Mouse (Mus musculus) neural tube, embryonic 15.5 days (tissue): Measurements from ENCODE around the gene Yars. TPM values are rescaled to one million over a fixed set of nuclear protein-coding genes. Genes with fewer than 3 reads are reported as not detected.
A peak's percentile ranks its signal among the peaks of the same experiment; 100 is the strongest.

Experiments used
- ATAC-seq: fragments of 200-750 bp; cut with Nextera tagmentation; 2 replicates; pipeline ENCODE4 v1.8.0; 2017; ENCODE audit warnings: mild to moderate bottlenecking, moderate TSS enrichment, moderate library complexity; ENCODE audit not compliant: low FRiP score
- H3K27ac ChIP-seq: fragments of 300-500 bp; sonication (generic); replicated peaks from 2 replicates; pipeline ENCODE4 v1.5.1; 2015; ENCODE audit warnings: mild to moderate bottlenecking, inconsistent platforms
- H3K27me3 ChIP-seq: fragments of 300-500 bp; sonication (generic); replicated peaks from 2 replicates; pipeline ENCODE4 v1.6.1; 2015; ENCODE audit warnings: inconsistent platforms
- H3K36me3 ChIP-seq: fragments of 300-500 bp; sonication (generic); 2 replicates; pipeline ENCODE4 v1.6.1; 2015; ENCODE audit warnings: inconsistent platforms
- H3K4me1 ChIP-seq: fragments of 300-500 bp; sonication (generic); 2 replicates; pipeline ENCODE4 v1.6.1; 2015; ENCODE audit warnings: inconsistent platforms
- H3K4me2 ChIP-seq: fragments of 300-500 bp; sonication (generic); 2 replicates; pipeline ENCODE4 v1.6.1; 2015; ENCODE audit warnings: inconsistent platforms, mild to moderate bottlenecking, moderate library complexity
- H3K4me3 ChIP-seq: fragments of 300-500 bp; sonication (generic); replicated peaks from 2 replicates; pipeline ENCODE4 v1.5.1; 2015; ENCODE audit warnings: mild to moderate bottlenecking, inconsistent platforms
- H3K9ac ChIP-seq: fragments of 300-500 bp; sonication (generic); replicated peaks from 2 replicates; pipeline ENCODE4 v1.6.1; 2015; ENCODE audit warnings: mild to moderate bottlenecking, inconsistent platforms
- H3K9me3 ChIP-seq: fragments of 300-500 bp; sonication (generic); replicated peaks from 2 replicates; pipeline ENCODE4 v1.6.1; 2016; ENCODE audit warnings: inconsistent platforms
- WGBS: fragments of 180-500 bp; shearing (Covaris S2); methylation state at CpG from one replicate; pipeline ENCODE4 v1.1.7; 2015; ENCODE audit warnings: mixed read lengths; 5-methylcytosine and 5-hydroxymethylcytosine counted together
- polyA plus RNA-seq: library from polyadenylated mRNA; unstranded; fragments of >200 nt; fragmentation: Nextera tagmentation; extraction: Ambion mirVana; gene quantifications from 2 replicates; pipeline ENCODE4 v1.2.1, GENCODE M21; 2015

Gene Yars
- polyA plus RNA-seq: 109 and 111 TPM in 2 replicates

DNA sequence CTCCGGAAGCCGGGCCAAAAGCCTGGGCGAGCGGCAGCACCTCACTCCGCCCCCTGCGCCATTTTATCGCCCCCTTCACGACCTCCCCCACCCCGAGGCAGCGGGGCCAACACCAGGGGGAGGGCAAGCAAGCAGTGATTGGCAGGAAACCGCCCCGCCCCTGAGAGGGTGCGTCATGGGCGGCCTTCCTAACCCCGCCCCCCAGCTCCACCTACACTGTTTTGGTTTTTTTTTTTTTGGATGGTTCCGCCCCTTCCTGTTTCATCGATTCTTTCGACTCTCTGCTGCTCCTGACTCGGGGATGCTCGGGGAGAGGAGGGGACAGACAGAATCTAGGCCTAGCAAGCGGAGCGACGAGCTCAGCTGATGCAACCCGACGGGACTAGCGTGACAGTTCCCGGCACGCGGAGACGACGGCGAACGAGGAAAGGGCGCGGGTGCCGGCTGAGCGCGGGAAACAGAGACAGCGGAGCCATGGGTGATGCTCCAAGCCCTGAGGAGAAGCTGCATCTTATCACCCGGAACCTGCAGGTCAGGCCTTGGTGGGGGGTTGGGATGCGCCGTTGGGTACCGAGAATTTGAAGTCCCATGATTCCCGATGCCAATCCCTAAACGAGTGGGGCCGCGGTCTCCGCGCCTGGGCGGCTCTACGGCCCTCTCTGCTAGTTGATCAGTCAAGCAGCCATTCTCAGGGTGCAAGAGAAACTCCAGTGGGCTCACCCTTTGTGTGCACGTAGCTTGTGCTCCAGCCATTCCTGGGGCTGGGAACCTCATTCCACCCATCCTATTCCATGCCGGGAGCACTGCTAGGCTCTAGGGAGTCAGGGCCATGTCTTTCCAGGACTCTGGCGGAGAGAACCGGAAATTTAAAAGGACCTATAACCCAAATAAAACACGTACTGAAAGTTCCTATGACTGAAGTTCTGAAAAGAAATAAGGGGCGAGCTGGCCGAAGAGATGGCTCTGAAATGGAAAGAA, at the start of gene Yars, which contains the start of gene S100pbp:
Gene Yars, plus strand, starts transcription at position 219 of the 978 bp plus-strand sequence.
Gene S100pbp, minus strand, starts transcription at position 186 of the 978 bp plus-strand sequence.
- peak; percentile 91 for ATAC-seq
- 1% methylated on average over 57 of the region's 58 CpGs for WGBS

DNA sequence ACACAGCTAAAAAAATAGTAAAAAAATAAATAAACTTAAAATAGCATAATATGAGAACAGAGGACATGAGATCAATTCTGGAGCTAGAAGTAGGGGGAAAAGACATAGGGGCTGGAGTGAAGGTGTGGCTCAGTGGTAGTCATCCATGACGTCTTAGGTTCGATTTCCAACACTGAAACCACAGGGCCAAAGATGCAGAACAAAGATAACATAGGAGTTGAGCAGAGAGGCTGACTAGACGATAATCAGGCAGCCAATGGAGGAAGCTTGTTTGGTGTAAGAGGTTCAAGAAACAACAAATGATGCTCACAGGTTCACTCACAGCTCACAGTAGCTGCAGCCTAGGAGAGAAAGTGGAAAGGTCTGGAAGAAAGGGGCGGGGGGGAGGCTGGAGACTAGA, 48.8 kb upstream of the Yars start:
- Histone ChIP-seq H3K4me2 (no peak overlapping the region), H3K9ac (no peak overlapping the region), H3K27me3 (no peaks in the 10 kb centered on the region), H3K27ac (no peak overlapping the region), H3K9me3 (no peaks in the 10 kb centered on the region), H3K36me3 (peaks cover 20% of the 10 kb centered on the region; the same call in 1 of the 2 replicates), H3K4me3 (no peak overlapping the region), H3K4me1 (peaks cover 75% of the 10 kb centered on the region)
- no peak for ATAC-seq
- WGBS: 90% methylated on average over 4 of the region's 4 CpGs

More for the DNA sequence above, at the start of gene Yars, which contains the start of gene S100pbp:
- H3K4me1 ChIP-seq: peaks cover 37% of the 10 kb centered on the region
- peak within 1 kb of the TSS; percentile 86 for H3K4me2 ChIP-seq
- no peaks in the 10 kb centered on the region for H3K9me3 ChIP-seq
- H3K27ac ChIP-seq: peak within 1 kb of the TSS; percentile 93
- H3K36me3 ChIP-seq: peaks cover 10% of the 10 kb centered on the region; the same call in 1 of the 2 replicates
- peak within 1 kb of the TSS; percentile 69 for H3K4me3 ChIP-seq
- no peaks in the 10 kb centered on the region for H3K27me3 ChIP-seq
- H3K9ac ChIP-seq: peak within 1 kb of the TSS; percentile 75

DNA sequence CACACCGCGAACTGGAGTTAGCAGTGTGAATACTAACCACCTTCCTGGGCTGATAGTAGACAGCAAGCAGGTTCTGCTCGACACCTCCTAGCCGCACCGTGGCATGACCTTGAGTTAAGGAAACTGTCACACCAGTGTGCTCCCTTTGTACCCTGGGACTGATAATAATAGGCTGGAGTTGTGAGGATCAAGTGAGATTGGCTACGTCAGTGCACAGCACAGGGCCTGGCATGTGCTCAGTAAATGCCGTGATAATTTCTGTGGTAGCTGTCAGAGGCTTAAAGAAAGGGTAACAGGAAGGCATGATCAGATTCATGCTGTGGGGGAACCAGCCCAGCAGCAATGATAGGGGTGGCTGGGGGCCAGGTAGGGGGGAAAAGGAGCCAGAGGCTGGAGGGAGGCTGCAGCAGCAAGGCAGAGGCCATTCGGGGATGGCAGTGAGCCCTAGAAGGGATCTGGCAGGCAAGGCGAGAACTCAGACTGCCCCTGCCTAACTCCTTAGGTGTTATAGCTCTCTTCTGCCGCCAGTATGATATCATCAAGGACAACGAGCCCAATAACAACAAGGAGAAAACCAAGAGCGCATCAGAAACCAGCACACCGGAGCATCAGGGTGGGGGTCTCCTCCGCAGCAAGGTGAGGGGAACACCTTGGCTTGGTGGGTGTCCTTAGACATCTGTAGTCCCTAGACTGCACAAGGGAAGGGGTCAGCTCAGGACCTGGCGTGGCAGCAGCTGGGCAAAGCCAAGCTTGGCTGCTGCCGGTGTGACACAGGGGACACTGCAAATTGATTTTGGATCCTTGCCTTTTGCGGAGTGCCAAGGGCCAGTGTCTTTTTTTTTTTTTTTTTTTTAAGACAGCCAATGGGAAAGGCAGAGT, 47.8 kb upstream of the Yars start:
- peaks cover 20% of the 10 kb centered on the region; the same call in 1 of the 2 replicates for H3K36me3 ChIP-seq
- H3K9ac ChIP-seq: no peak overlapping the region
- no peak overlapping the region for H3K4me2 ChIP-seq
- peak overlapping the region; percentile 38 for H3K27ac ChIP-seq
- 68% methylated on average over 17 of the region's 17 CpGs for WGBS
- peaks cover 70% of the 10 kb centered on the region for H3K4me1 ChIP-seq
- no peaks in the 10 kb centered on the region for H3K9me3 ChIP-seq
- no peak for ATAC-seq
- no peaks in the 10 kb centered on the region for H3K27me3 ChIP-seq
- H3K4me3 ChIP-seq: no peak overlapping the region

DNA sequence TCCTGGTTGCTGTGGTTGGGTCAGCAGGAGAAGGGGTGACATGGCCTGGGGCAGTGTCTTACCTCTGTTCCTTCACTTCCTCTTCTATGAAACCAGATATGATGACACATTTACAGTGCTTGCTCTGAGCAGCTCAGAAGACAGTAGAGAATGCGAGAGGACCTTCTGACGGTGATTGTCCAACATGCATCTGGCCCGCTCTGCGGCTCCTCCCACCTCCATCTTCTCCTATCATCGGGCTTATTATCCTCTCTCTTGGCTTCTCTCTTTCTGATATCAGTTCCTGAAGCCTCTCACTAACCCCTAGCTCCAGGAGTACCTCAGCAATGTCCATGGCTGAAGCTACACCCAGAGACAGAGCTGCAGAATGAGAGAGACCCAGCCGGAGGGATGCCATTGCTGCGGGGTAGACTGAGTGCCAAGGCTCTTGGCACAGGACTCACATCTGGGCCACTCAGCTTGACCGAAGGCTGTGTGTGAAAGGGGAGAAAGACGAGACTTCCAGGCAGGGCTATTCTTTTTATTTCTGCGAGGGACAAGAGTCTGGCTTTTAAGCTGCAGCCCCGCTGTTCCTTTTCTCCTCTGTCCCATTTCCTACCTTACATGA, 47.0 kb upstream of the Yars start:
- Histone ChIP-seq H3K27ac (peak overlapping the region; percentile 38; the same call in 1 of the 2 replicates), H3K4me3 (no peak overlapping the region), H3K4me1 (peaks cover 64% of the 10 kb centered on the region), H3K36me3 (peaks cover 20% of the 10 kb centered on the region; the same call in 1 of the 2 replicates), H3K9ac (no peak overlapping the region), H3K4me2 (no peak overlapping the region), H3K27me3 (no peaks in the 10 kb centered on the region), H3K9me3 (no peaks in the 10 kb centered on the region)
- WGBS: 83% methylated on average over 11 of the region's 11 CpGs
- no peak for ATAC-seq

DNA sequence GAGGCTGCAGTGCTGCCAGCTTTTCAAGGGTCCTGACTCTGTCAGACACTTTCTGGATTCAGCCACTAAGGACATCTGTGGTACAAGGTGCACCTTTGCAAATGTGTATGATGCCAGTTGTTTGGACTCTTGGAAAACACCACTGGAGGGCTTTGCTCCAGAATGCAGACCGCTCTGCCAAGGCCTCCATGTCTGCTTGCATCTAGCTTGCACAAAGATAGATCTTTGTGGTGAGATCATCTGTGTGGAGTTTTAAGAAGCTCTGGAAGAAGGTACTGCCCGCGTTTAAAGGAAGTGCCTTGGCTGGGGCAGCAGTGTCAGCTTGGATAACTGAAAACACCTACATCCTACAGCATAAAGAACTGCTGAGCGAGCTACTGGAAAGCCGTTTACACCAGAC, 46.1 kb upstream of the Yars start:
- ATAC-seq: no peak
- H3K27ac ChIP-seq: peak overlapping the region; percentile 81
- H3K9me3 ChIP-seq: no peaks in the 10 kb centered on the region
- no peak overlapping the region for H3K9ac ChIP-seq
- H3K36me3 ChIP-seq: peaks cover 20% of the 10 kb centered on the region; the same call in 1 of the 2 replicates
- H3K4me1 ChIP-seq: peaks cover 54% of the 10 kb centered on the region
- 81% methylated on average over 5 of the region's 5 CpGs for WGBS
- no peak overlapping the region for H3K4me3 ChIP-seq
- no peak overlapping the region for H3K4me2 ChIP-seq
- no peaks in the 10 kb centered on the region for H3K27me3 ChIP-seq

DNA sequence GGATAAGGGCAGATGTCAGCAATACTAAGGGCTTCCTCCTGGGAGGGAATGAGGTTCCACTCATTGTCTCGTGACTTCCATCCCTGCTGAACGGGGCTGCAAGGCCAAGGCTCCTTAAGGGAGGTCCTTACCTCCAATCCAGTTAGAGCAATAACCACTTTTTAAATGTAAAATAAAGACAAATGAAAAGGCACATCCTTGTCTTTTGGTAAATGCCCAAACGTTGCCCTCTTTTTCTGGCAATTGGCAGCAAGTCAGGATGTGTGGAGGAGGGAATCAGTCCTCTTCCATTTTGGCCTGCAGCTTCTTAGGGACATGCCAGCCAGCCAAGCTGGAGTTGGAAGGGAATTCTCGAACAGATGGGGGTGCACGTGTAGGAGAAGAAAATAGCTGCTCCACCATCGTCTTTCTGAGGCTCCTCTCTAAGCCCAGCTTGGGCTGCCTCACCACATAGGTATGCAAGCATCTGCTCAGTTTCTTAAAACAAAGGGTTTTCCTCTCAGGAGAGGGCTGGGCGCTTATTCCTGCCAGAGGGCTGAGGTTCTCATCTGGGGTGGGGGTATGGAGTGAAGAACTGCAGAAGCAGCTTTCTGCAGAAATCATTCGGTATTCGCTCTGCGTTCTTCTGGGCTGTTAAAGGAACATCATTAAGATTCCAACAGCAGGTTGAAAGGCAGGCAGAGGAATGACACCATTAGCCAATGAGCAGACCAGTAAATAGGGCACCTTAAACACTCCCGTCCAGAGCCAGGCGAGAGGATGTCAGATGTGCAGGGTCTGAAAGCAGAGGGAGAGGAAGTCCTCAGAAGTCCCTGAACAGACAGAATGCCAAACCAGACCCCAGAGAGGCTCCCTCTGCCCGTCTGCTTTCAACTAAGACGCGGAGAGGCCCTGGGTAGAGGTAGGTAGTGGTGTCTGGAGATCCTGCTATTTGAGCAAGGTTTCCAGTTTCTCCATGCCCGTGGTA, 44.9 kb upstream of the Yars start:
- peak overlapping the region; percentile 22; the same call in 1 of the 2 replicates for H3K4me2 ChIP-seq

DNA sequence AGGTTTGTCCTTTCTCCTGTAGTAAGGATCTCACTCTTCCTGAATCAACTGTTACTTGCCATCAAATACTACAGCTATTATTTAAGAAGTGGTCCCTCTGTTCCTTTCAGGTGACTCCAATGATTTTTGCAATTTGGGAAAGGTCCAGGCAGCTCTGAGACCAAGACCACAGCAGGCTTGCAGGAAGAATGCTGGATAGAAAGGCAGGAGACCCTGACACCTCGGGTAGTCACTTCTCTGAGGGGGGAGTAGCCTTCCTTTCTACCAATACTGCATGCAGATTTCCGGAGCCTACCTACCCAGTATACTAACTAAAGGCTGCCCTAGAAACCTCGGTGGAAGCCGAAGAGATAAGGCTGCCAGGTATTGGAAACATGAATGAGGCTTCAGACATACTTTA, 44.1 kb upstream of the Yars start:
- no peaks in the 10 kb centered on the region for H3K9me3 ChIP-seq
- H3K36me3 ChIP-seq: peaks cover 15% of the 10 kb centered on the region; the same call in 1 of the 2 replicates
- H3K4me2 ChIP-seq: 0 out of 2 replicates have a peak overlapping the region, but pooled peaks have one; percentile 22
- H3K27ac ChIP-seq: peak overlapping the region; percentile 81
- H3K4me1 ChIP-seq: peaks cover 40% of the 10 kb centered on the region
- no peak for ATAC-seq
- H3K9ac ChIP-seq: no peak overlapping the region
- H3K27me3 ChIP-seq: no peaks in the 10 kb centered on the region
- 59% methylated on average over 4 of the region's 4 CpGs for WGBS
- H3K4me3 ChIP-seq: no peak overlapping the region

More for the DNA sequence above, 44.9 kb upstream of the Yars start:
- Histone ChIP-seq H3K9ac (no peak overlapping the region), H3K36me3 (peaks cover 19% of the 10 kb centered on the region; the same call in 1 of the 2 replicates), H3K9me3 (no peaks in the 10 kb centered on the region), H3K27ac (peak overlapping the region; percentile 81), H3K4me1 (peaks cover 47% of the 10 kb centered on the region), H3K4me3 (no peak overlapping the region), H3K27me3 (no peaks in the 10 kb centered on the region)
- peak; percentile 42; the same call in 1 of the 2 replicates for ATAC-seq
- 28% methylated on average over 16 of the region's 16 CpGs for WGBS

DNA sequence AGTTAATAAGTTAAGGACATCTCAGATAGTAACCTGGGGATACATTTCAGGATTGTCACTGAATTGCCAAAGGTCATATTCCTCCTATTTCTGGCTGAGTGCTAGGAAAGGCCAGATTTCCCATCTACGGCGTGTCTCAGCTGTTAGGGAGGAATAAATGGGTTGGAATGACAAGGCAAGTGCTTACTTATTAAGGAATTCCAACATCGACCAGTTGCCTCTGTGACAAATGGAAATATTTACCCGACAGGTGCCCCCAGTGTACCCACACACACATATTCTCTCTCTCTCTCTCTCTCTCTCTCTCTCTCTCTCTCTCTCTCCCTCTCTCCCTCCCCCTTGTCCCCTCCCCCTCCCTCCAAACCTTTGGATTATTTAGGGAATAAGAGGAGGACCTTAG, 43.6 kb upstream of the Yars start:
- H3K27me3 ChIP-seq: no peaks in the 10 kb centered on the region
- H3K4me3 ChIP-seq: no peak overlapping the region
- no peak overlapping the region for H3K9ac ChIP-seq
- peaks cover 21% of the 10 kb centered on the region; the same call in 1 of the 2 replicates for H3K36me3 ChIP-seq
- ATAC-seq: no peak
- no peaks in the 10 kb centered on the region for H3K9me3 ChIP-seq
- H3K4me2 ChIP-seq: no peak overlapping the region
- H3K4me1 ChIP-seq: peaks cover 40% of the 10 kb centered on the region
- WGBS: 52% methylated on average over 4 of the region's 4 CpGs
- H3K27ac ChIP-seq: 0 out of 2 replicates have a peak overlapping the region, but pooled peaks have one; percentile 33

DNA sequence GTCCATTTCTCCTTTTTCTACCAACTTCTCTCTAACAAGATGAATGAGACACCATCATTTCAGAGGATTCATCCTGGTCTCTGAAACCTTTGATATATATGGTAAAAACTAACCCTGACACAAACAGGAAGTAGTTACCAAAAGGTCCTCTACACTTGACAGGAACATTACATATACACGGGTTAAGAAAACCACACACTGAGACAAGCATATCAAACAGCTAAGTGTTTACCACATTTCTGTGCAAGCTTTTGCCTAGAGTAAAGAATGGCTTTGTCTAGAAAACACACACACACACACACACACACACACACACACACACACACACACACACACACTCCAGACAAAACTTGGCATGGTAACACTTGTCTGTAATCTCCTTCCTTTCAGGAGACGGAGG, 43.2 kb upstream of the Yars start:
- Histone ChIP-seq H3K27ac (0 out of 2 replicates have a peak overlapping the region, but pooled peaks have one; percentile 33), H3K36me3 (peaks cover 23% of the 10 kb centered on the region), H3K4me3 (no peak overlapping the region), H3K9ac (no peak overlapping the region), H3K4me1 (peaks cover 36% of the 10 kb centered on the region), H3K27me3 (no peaks in the 10 kb centered on the region), H3K4me2 (no peak overlapping the region), H3K9me3 (no peaks in the 10 kb centered on the region)
- no peak for ATAC-seq
- 58% methylated on average over 2 of the region's 2 CpGs for WGBS

DNA sequence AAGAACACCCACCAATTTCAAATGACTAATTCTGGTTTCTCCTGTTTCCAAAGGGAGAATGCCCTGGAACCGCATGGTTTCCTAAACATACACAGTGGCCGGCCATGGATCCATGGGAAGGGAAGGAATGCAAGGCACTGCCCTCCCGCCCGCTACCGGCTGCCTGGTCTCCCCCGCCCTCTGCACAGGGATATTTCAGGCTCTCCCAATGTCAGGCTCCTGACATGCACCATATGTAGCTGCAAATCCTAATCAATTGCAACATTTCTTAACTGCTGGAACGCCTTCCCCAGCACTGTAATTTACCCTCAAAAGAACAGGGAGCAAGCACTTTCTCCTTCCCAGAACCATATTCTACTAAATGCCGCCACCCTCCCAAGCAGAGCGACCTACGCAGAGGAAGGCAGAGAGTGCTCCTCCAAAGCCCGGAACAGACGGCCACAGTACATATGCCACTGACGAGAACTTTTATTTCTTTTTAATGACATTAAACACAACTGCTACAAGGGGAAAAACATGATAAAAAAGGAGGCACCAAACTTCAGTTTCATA, 41.9 kb upstream of the Yars start:
- no peak for ATAC-seq
- peaks cover 33% of the 10 kb centered on the region for H3K36me3 ChIP-seq
- H3K4me1 ChIP-seq: peaks cover 27% of the 10 kb centered on the region
- H3K9me3 ChIP-seq: no peaks in the 10 kb centered on the region
- no peak overlapping the region for H3K4me3 ChIP-seq
- H3K27ac ChIP-seq: no peak overlapping the region
- H3K27me3 ChIP-seq: no peaks in the 10 kb centered on the region
- WGBS: 75% methylated on average over 13 of the region's 13 CpGs
- H3K9ac ChIP-seq: no peak overlapping the region
- H3K4me2 ChIP-seq: no peak overlapping the region
